Mouse (Mus musculus) embryonic facial prominence, embryonic 14.5 days (tissue): ENCODE measurements around the gene Plekhg5. TPM values are rescaled to one million over a fixed set of nuclear protein-coding genes. Genes with fewer than 3 reads are reported as not detected.

Experiments used
- ATAC-seq: fragments of 200-750 bp; cut with Nextera tagmentation; 2 replicates; pipeline ENCODE4 v1.8.0; 2017; ENCODE audit warnings: low read depth, moderate number of reproducible peaks, moderate TSS enrichment
- DNase-seq: peaks from one replicate; pipeline ENCODE4 v3.0.0-alpha.2; 2015; ENCODE audit warnings: low spot score
- H3K27ac ChIP-seq: fragments of 300-500 bp; sonication (generic); replicated peaks from 2 replicates; pipeline ENCODE4 v1.5.1; 2014; ENCODE audit warnings: low read depth, mild to moderate bottlenecking, low read length, moderate library complexity
- H3K27me3 ChIP-seq: fragments of 300-500 bp; sonication (generic); replicated peaks from 2 replicates; pipeline ENCODE4 v1.6.1; 2014; ENCODE audit warnings: low read length; ENCODE audit not compliant: control insufficient read depth, insufficient read depth
- H3K36me3 ChIP-seq: fragments of 300-500 bp; sonication (generic); 2 replicates; pipeline ENCODE4 v1.6.1; 2014; ENCODE audit warnings: low read length, mixed read lengths; ENCODE audit not compliant: control insufficient read depth, insufficient read depth
- H3K4me1 ChIP-seq: fragments of 300-500 bp; sonication (generic); 2 replicates; pipeline ENCODE4 v1.6.1; 2014; ENCODE audit warnings: antibody characterized with exemption, low read length; ENCODE audit not compliant: control insufficient read depth, insufficient read depth
- H3K4me2 ChIP-seq: fragments of 300-500 bp; sonication (generic); 2 replicates; pipeline ENCODE4 v1.6.1; 2014; ENCODE audit warnings: low read depth, mild to moderate bottlenecking, low read length, moderate library complexity, mixed read lengths
- H3K4me3 ChIP-seq: fragments of 300-500 bp; sonication (generic); 2 replicates; pipeline ENCODE4 v1.5.1; 2014; ENCODE audit warnings: low read depth, mild to moderate bottlenecking, low read length
- H3K9ac ChIP-seq: fragments of 300-500 bp; sonication (generic); 2 replicates; pipeline ENCODE4 v1.6.1; 2014; ENCODE audit warnings: low read depth, mild to moderate bottlenecking, low read length, moderate library complexity, mixed read lengths
- H3K9me3 ChIP-seq: fragments of 300-500 bp; sonication (generic); 2 replicates; pipeline ENCODE4 v1.6.1; 2016; ENCODE audit warnings: low read length; ENCODE audit not compliant: control insufficient read depth
- WGBS: fragments of 180-500 bp; shearing (Covaris S2); extraction: QIAGEN DNeasy Blood & Tissue Kit; methylation state at CpG from one replicate; pipeline ENCODE4 v1.1.7; 2014; 5-methylcytosine and 5-hydroxymethylcytosine counted together
- polyA plus RNA-seq: library from polyadenylated mRNA; unstranded; fragments of >200 nt; fragmentation: Nextera tagmentation; extraction: Ambion mirVana; gene quantifications from 2 replicates; pipeline ENCODE4 v1.2.1, GENCODE M21; 2014

Plekhg5 gene
- polyA plus RNA-seq, 1 experiment from 2014 or later: 12.0 TPM

DNA sequence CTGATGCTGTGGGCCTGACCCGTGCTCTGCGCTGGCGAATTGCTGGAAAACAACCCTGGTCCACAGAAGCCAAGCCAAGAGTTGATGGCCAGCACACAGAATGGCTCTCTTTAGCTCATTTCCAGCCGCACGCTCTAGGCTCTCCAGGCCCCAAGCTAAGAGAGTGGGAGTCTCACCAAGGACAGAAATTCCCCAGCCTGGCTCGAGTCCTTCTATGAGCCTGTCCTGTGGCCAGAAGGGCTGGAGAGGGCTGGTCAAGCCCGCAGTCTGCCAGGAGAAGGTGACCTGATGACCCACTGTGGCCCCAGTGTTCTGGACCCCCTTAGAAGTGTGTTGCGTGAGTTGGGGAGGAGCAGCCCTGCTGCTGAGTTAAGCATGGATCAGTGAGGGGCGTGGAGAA is 4.9 kb downstream of the Plekhg5 start:
- Histone ChIP-seq H3K36me3 (no peaks in the 10 kb centered on the region), H3K4me3 (no peak overlapping the region), H3K4me2 (no peak overlapping the region), H3K4me1 (peaks cover 9% of the 10 kb centered on the region; the same call in 1 of the 2 replicates), H3K9me3 (no peaks in the 10 kb centered on the region), H3K27ac (no peak overlapping the region), H3K27me3 (no peaks in the 10 kb centered on the region), H3K9ac (no peak overlapping the region)
- 93% methylated on average over 9 of the region's 9 CpGs for WGBS
- ATAC-seq (no peak), DNase-seq (no peak)

- H3K27me3 ChIP-seq: no peaks in the 10 kb centered on the region
- no peaks in the 10 kb centered on the region for H3K9me3 ChIP-seq
- H3K4me3 ChIP-seq: no peak overlapping the region
- DNase-seq (no peak), ATAC-seq (no peak)
- no peaks in the 10 kb centered on the region for H3K36me3 ChIP-seq
- 91% methylated on average over 10 of the region's 10 CpGs for WGBS
- no peak overlapping the region for H3K27ac ChIP-seq
- H3K4me1 ChIP-seq: peaks cover 6% of the 10 kb centered on the region; the same call in 1 of the 2 replicates
- H3K4me2 ChIP-seq: no peak overlapping the region
- no peak overlapping the region for H3K9ac ChIP-seq
Observed at GRCm38 (mm10) chr4:152078105-152078530, 5.8 kb downstream of the Plekhg5 start.

DNA sequence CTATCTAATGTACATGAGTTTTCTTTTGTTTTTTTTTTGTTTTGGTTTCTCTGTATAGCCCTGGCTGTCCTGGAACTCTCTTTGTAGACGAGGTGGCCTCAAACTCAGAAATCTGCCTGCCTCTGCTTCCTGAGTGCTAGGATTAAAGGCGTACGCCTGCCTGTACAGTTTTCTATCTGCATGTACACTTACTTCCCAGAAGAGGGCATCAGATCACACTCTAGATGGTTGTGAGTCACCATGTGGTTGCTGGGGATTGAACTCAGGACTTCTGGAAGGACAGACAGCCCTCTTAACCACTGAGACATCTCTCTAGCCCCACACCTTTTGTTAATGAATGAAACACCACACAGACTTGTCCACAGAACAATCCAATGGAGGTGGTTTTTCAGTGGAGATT is 7.0 kb downstream of the Plekhg5 start:
- WGBS: 83% methylated on average over 3 of the region's 3 CpGs
- Histone ChIP-seq H3K4me2 (no peak overlapping the region), H3K9me3 (no peaks in the 10 kb centered on the region)

DNA sequence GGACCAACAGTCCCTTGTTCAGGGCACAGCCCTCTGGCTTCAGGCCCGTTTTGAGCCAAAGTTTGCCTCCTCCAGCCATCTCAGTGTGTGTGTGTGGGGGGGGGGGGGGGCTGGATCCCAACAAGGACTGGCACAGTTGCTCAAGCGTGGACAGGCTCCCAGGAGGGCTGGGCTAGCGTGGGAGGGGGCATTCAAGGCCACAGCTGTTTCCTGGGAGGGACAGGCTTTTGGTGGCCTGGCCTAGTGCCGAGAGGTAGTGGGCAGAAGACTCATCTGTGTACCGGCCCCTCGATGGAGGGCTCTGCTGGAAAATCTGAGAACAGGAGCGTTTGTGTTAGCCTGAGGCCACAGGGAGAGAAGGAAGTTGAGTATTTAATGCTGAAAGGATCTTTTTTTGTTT is 7.6 kb downstream of the Plekhg5 start:
- no peak for ATAC-seq
- Histone ChIP-seq H3K4me1 (no peaks in the 10 kb centered on the region), H3K27me3 (no peaks in the 10 kb centered on the region), H3K4me2 (no peak overlapping the region), H3K9ac (no peak overlapping the region), H3K27ac (no peak overlapping the region), H3K4me3 (no peak overlapping the region), H3K9me3 (no peaks in the 10 kb centered on the region), H3K36me3 (no peaks in the 10 kb centered on the region)
- WGBS: 43% methylated on average over 7 of the region's 7 CpGs
- DNase-seq: no peak

More for the DNA sequence above, 7.0 kb downstream of the Plekhg5 start:
- no peak overlapping the region for H3K4me3 ChIP-seq
- ATAC-seq: no peak
- DNase-seq: no peak
- no peaks in the 10 kb centered on the region for H3K27me3 ChIP-seq
- no peaks in the 10 kb centered on the region for H3K36me3 ChIP-seq
- H3K9ac ChIP-seq: no peak overlapping the region
- H3K27ac ChIP-seq: no peak overlapping the region
- H3K4me1 ChIP-seq: no peaks in the 10 kb centered on the region

DNA sequence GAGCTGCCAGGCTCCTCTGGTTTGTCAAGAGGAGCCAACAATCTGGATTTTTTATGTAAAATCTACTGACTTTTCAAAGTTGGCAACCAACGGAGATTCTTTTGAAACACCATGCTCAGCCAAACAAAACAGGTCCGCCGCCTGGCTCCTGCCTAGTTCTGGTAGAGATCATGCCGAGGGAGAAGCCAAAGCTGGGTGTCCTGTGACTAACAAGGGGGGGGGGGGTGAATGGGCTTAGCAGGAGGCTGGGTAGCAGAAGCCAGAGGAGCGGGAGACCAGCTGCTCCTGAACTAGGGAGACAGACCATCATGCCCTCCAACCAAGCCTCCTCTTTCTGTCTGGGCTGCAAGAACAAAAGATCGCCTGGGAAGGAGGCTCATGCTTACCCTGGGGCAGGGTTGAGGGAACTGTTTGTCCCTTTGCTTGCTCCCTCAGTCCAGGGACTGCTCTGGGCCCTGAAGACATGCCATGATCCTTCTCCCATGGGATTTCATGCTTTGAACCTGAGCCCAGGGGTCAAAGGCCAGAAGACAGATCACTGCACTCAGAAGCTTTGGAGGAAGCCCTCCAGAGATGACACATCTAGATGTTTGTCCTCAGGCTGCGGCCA is 11.4 kb downstream of the Plekhg5 start:
- no peak overlapping the region for H3K9ac ChIP-seq
- H3K36me3 ChIP-seq: no peaks in the 10 kb centered on the region
- H3K4me2 ChIP-seq: no peak overlapping the region
- no peak overlapping the region for H3K27ac ChIP-seq
- H3K27me3 ChIP-seq: no peaks in the 10 kb centered on the region
- 52% methylated on average over 7 of the region's 7 CpGs for WGBS
- ATAC-seq (no peak), DNase-seq (no peak)
- no peaks in the 10 kb centered on the region for H3K9me3 ChIP-seq
- peaks cover 14% of the 10 kb centered on the region for H3K4me1 ChIP-seq
- no peak overlapping the region for H3K4me3 ChIP-seq

DNA sequence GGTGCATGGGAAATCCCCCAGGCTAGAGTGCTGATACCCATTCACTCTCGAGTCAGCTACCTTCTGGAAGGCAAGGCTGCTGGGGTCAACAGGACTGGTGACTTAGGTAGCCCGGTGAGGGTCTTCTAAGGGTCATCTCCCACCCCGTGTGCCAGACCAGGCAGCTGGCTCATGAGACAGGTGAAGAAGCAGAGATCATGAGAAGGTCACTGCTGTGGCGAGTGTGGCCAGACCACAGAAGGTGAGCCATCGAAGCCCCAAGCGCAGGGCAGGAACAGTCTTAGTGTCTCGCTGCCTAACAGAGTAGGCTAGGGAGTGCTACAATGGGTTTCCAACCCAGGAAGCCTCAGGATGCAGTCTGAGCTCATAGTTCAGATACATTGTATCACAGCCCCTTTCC is 12.3 kb downstream of the Plekhg5 start:
- Histone ChIP-seq H3K36me3 (no peaks in the 10 kb centered on the region), H3K27me3 (no peaks in the 10 kb centered on the region), H3K9ac (no peak overlapping the region), H3K4me2 (no peak overlapping the region), H3K4me1 (peaks cover 14% of the 10 kb centered on the region), H3K27ac (no peak overlapping the region), H3K9me3 (no peaks in the 10 kb centered on the region), H3K4me3 (no peak overlapping the region)
- ATAC-seq: no peak
- WGBS: 84% methylated on average over 7 of the region's 7 CpGs
- DNase-seq: no peak

DNA sequence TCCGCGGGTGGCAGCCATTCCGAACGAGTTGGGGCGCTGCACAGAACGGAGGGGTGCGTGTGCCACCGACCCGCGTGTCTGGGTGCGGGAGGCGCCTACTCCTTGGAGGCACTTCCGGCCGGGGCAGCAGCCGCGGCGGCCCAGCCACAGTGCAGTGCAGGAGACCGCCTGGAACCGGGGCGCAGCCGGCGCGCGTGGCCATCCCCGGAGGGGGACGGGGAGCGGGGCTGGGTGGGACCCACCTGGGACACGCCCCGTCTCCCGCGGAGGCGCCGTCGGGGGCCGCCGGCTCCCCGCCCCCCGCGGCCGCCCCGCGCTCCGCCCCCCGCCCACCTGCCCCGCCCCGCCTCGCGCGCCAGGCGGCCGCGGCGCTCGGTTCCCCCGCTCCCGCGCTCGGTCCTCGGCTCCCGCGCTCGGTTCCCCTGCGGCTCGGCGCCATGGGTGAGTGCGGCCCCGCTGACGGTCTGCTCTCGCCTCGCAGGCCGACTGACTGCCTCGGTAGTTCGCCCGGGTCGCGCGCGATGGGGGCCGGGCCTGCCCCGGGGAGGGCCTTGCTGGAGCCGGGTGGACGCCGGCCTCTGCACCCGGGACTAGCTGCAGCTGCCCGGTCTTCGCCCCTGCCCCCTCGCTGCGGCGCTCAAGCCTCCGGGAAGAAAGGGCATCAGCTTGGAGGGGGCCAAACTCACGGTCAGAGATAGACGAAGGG is 14.4 kb downstream of the Plekhg5 start:
- Histone ChIP-seq H3K36me3 (no peaks in the 10 kb centered on the region), H3K27me3 (no peaks in the 10 kb centered on the region), H3K4me3 (peak overlapping the region; percentile 86), H3K4me2 (peak overlapping the region; percentile 71), H3K9me3 (no peaks in the 10 kb centered on the region), H3K4me1 (peaks cover 14% of the 10 kb centered on the region), H3K27ac (peak overlapping the region; percentile 58), H3K9ac (peak overlapping the region; percentile 89)
- 0% methylated on average over 41 of the region's 92 CpGs for WGBS
- DNase-seq (peak; percentile 73), ATAC-seq (peak; percentile 81)

GRCm38 (mm10) chr4:152087211-152088081 is 15.1 kb downstream of the Plekhg5 start:
- ATAC-seq (peak; percentile 7; the same call in 1 of the 2 replicates), DNase-seq (no peak)
- peak overlapping the region; percentile 86 for H3K4me3 ChIP-seq
- H3K36me3 ChIP-seq: no peaks in the 10 kb centered on the region
- H3K4me1 ChIP-seq: peaks cover 18% of the 10 kb centered on the region
- H3K9ac ChIP-seq: peak overlapping the region; percentile 89
- H3K27me3 ChIP-seq: no peaks in the 10 kb centered on the region
- H3K9me3 ChIP-seq: no peaks in the 10 kb centered on the region
- H3K27ac ChIP-seq: peak overlapping the region; percentile 58
- H3K4me2 ChIP-seq: peak overlapping the region; percentile 71
- 4% methylated on average over 12 of the region's 12 CpGs for WGBS
